Mouse (Mus musculus) adrenal gland, postnatal 4 days (tissue): Measurements from ENCODE around the gene Tmc7. TPM values are rescaled to one million over a fixed set of nuclear protein-coding genes. Genes with fewer than 3 reads are reported as not detected.
A peak's percentile ranks its signal among the peaks of the same experiment; 100 is the strongest.

Source experiments
- DNase-seq, 2 experiments: peaks; one replicate each; pipeline ENCODE4 v3.0.0; 2021 to 2022; ENCODE audit warnings: low spot score in 2 of 2, mixed read lengths in 2 of 2
- long read RNA-seq, 2 experiments: library from polyadenylated mRNA; stranded (forward); transcript quantifications; one replicate each; pipeline ENCODE4 v2.0.0; 2021
- total RNA-seq, 2 experiments: library from RNA; stranded (reverse); gene quantifications; 2 replicates each; pipeline ENCODE4 v1.2.3; 2021

Gene Tmc7
- total RNA-seq, result 1 to 10 TPM; 1.7 to 2.5 TPM
- long read RNA-seq, experiment 1, result 0 reads
- long read RNA-seq, experiment 2, full-length matches to known transcripts, result 1 of 2 reads
- long read RNA-seq, experiment 2, partial matches to known transcripts, result 1 of 2 reads
- long read RNA-seq, experiment 2, other reads (novel, unspliced or antisense), result 0 of 2 reads

- DNase-seq, result peak; percentile 12 to 14
Observed at GRCm38 (mm10) chr7:118584257-118584907, at the start of gene Tmc7. Gene Tmc7, minus strand, starts transcription at chr7:118584736.

GRCm38 (mm10) chr7:118633951-118634350 is 49.4 kb upstream of the Tmc7 start:
- no peak for DNase-seq

- DNase-seq, result no peak
Observed at GRCm38 (mm10) chr7:118633094-118633493, 48.6 kb upstream of the Tmc7 start.

DNA sequence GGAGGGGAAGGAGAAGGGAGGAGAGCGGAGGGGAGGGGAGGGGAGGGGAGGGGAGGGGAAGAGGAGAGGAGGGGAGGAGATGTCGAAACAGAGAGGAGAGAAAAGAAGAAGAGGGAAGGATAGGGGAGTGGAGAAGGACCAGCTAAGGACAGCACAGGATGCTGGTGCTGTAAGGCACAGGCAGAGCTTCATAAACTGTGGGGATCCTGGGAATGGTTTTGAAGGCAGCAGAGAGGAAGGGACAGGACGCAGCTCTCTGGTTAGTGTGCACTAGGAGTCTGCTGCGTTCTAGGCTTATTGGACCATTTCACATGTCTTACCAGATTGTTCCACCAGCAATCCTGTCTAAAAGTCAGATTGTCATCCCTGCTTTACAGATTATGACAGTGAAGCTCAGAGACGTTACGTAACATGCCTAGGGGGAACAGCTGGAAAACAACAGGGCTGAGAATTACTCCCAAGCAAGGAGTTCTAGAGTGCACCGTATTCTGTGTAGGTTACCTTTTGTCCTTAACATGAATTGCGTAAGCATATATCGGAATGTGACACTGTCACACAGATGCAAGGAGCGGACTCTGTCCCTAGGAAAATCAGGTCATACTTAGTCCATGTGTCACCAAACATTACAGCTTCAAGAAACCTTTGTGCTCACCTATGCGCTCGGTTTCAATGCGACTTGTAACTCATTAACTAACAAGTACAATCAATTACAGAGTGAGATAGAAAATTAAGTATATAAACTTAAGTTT is 43.2 kb upstream of the Tmc7 start:
- DNase-seq, result no peak

DNA sequence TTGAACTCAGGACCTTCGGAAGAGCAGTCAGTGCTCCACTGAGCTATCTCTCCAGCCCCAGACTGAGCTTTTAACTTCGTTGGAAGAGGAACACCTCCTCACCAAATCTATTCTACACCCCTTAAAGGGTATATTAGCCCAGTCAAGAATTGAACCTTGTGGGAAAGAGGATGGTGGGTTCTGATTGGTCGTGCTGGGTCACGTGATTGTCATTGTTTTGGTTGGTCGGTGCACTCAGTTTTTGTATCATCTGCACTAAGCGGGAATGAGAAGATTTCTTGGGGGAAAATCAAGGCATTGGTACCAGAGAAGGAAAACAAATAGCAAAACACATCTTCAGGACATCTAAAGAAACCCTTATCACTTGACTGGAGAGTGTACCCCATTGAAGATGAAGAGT is 36.6 kb upstream of the Tmc7 start:
- DNase-seq, result no peak

DNA sequence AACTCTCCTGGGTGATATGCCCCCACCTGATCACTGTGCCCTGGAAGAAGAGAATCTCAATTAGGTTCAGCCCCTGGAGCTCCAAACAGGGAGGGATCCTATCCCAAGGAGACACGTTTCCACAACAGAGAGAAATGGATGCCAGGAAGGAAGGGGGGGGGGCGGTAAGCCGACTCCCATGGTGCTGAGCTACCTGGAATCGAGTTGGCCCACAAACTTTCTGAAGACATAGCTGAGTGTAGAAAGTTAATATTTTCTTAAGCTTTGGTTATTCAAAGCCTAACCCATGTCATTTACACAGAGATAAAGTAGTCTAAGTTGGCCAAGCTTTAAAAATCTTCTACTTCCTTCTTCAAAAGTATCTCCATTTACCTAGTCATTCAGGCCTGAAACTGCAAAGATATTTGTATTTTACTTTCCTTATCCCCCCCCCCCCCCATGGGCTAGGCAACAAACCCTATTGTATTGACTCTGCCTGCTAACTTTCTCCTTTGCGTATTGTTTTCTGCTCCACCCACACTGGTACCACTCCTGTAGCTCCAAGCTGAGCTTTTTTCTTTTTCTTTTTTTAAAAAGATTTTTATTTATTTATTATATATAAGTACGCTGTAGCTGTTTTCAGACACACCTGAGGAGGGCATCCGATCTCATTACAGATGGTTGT is 35.8 kb upstream of the Tmc7 start:
- no peak for DNase-seq

DNA sequence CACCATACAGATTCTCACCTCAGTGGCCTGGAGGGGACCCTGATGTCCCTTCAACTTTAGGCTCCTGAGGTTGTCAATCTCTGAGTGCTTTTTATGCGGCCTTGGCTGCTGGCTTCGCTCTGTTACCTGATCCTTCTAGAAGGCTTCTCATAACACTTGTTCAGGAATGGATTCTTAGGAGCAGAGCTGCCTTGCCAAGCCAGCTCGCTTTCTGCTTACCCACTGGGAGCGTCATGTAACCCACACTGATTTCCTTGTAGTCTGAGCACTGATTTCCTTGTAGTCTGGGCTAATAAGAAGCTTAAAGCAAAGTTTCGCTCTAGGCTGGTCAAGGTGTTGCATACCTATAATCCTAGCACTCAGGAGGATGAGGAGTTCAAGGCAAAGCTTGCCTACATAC is 33.6 kb upstream of the Tmc7 start:
- DNase-seq, result no peak

DNA sequence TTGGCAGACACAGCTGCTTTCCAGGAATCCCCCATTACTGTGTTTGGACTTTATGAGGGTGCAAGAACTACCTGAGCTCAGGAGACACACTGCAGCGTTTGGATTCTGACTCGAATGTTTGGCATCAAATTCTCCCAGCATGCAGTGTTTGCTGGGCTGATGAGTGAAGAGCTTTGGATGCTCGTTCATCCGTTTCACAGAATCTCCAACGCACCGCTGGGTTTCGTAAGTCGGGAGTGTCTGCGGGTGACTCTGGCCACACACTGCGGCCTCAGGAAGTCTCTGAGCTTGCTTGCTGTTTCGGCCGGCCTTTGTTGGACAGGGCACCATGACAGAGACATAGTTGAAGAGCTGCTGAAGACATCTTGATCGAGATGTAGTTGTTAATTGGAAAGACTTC is 29.5 kb upstream of the Tmc7 start:
- DNase-seq, result no peak

GRCm38 (mm10) chr7:118611933-118612332 is 27.4 kb upstream of the Tmc7 start:
- no peak for DNase-seq

DNA sequence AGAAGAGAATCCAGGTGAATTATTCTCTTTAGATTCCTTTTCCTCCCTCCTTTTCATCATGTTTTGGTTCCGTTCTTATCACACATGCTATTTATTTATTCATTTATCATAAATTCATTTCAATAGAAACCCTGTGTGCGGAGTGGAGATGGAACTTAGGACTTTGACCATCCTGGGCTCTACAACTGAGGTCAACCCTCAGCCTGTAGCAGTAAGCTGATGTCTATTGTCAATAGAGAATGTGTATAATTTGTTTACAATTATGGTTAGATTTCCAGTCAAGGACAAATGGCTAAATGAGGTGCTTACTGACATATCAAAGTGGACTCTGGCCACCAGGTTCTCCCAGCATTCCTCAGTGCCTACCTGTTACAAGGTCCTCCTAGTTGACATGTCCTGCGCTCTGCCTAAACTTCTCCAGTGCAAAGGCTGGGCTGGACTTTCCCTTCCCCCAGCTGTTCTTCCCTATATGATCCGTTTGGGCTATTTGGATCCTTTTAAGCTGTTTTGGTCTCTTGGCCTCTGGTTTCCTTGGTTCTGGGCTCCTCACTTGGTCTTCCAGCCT is 26.7 kb upstream of the Tmc7 start:
- DNase-seq, result no peak

GRCm38 (mm10) chr7:118610721-118611120 is 26.2 kb upstream of the Tmc7 start:
- DNase-seq, result no peak

- DNase-seq, result no peak
Observed at GRCm38 (mm10) chr7:118609815-118610214, 25.3 kb upstream of the Tmc7 start.

DNA sequence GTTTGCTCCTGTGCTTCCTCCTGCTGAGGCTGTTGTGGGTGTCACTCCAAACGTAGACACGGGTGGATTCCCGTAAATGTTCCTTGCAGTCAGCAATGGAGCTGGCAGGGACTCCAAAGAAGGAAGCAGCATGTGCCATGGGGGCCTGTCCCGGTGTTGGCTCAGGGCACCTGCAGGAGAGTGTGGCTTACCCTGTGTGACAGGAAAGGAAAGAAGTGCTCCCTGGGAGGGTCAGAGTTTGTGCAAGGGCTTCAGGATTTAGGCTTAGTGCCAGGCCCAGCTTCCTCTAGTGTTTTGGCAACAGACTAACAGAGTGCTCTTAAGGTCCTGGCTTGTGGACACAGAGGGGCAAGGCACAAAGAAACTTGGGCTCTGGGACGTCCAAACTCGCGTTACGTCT is 20.3 kb upstream of the Tmc7 start:
- DNase-seq, result no peak

DNA sequence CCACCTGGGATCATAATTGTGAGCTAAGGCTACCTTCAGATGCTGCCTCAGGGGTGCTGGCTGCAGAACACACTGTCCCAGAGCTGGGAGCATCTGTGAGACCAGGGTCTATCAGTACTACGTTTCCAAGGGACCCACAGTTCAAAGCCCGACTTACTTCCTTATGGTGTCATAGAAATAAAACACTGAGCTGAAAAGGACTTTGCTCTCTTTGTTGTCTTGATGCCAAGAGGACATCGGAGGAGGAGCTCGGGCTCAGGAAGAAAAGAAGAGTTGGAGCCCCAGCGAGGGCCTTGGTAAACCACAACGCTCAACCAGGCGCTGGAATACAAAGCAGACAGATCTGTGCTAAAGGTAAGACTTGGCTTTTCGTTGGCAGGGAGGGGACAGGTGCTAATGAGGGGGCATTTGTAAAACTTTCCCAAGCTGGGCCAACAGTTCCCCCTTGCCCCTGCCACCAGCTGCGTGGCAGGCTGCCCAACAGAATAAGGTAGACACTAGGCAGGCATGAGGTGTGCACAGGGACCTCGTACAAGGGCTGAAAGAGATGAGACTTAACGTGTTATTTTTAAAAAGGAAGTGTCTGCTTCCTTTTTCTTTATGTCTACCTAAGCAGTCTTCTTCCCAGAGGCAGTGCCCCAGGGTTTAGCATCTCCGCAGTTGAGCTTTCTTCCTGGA is 15.6 kb upstream of the Tmc7 start:
- no peak for DNase-seq

GRCm38 (mm10) chr7:118597201-118597600 is 12.7 kb upstream of the Tmc7 start, which contains the start of gene Tmc5:
Gene Tmc5, plus strand, starts transcription at chr7:118597297.
- no peak for DNase-seq

- no peak for DNase-seq
Observed at GRCm38 (mm10) chr7:118596271-118596670, 11.7 kb upstream of the Tmc7 start.

DNA sequence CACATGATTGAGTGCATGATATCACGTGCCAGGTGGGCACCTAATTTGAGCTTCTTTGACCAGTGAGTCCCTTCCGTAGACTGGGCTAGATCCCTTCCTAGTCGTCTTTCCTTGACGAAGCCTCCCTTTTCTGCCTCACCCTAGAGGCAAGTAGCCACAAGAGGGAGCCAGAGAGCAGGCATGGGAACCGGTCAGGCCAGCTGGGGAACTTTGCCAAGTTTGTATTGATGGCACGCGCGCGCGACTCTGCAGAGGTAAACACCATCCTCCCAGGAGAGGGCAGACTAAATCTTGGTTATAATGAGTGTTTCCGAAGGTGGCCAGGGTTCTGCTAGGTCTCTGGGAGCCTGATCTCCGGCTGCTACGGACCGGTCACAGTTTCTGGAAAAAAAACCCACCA is 10.7 kb upstream of the Tmc7 start:
- DNase-seq, result peak; percentile 84 to 93

GRCm38 (mm10) chr7:118594611-118595010 is 10.1 kb upstream of the Tmc7 start:
- DNase-seq, result no peak

DNA sequence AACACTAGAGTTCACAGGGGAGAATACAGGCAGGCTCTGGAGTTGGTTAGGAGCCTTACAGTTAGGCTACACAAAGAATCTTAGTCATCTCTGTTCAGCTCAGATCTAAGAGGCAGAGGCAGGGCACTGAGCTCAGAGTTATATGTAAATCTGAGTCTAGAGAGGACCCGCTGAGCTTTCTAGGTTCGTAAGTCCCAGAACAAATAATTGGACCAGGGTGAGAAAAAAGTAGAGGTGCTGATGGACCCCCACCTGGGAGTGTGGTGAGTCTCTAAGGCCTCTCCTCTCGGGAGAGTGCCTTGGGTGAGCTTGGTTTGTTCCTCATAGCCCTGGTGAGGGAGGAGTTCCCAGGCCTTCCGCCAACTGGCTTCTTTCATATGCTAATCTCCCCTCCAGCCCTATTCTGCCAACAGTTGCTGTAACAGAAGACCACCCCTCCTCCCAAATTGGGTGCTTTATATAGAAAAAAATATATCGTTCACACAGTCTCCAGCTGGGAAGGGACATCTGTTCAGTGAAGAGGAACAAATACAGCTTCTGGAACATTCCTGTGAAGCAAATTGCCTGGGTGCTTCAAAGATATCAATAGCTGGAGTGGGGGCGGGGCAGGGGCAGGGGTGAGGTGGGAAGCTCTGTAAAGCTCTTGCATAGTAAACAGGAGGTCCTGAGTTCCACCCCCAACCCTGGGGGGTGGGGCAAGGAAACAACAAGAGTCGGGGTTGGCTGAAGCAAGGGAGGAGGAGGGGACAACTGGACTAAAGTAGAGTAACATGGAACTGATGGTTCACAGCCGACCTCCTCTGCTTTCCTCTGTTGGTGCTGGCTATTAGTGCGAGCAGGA is 9.3 kb upstream of the Tmc7 start:
- no peak for DNase-seq

DNA sequence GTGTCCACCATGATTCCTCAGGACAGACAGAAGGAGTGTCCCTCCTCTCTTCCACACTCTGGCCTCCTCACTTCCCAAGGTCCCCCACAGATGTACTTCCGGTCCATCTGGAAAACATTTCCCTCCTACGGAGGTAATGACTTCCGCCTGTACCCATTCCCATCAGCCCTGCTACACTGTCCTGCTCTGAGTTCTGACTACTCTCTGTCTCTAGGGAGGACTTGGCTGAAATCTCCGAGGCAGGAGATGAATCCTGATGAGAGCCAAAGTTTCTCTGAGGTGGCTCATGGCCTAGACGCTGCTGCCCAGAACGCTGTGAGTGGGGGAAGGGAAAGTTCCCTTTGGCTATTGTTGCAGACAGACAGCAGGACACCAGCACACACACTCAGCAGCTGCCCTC is 7.6 kb upstream of the Tmc7 start:
- DNase-seq, result no peak
